Mouse (Mus musculus): ENCODE measurements around the gene Bmt2. TPM values are rescaled to one million over a fixed set of nuclear protein-coding genes. Genes with fewer than 3 reads are reported as not detected.
A peak's percentile ranks its signal among the peaks of the same experiment; 100 is the strongest.

Gene Bmt2
- polyA plus RNA-seq, 1 experiment from 2014 or later = 3.4 TPM

GRCm38 (mm10) chr6:13607621-13608493 is 69.9 kb downstream of the Bmt2 start, which contains the start of gene Tmem168:
Gene Tmem168, minus strand, starts transcription at chr6:13608100.
- peak; percentile 97 for ATAC-seq (ENCODE audit: low read depth)
- Histone ChIP-seq H3K9ac (ENCODE audit: low read depth, low read length) (peak within 1 kb of the TSS; percentile 85), H3K4me1 (ENCODE audit: control insufficient read depth, low read depth, low read length) (peaks cover 13% of the 10 kb centered on the region), H3K27me3 (ENCODE audit: control insufficient read depth, insufficient read depth, low read depth, low read length) (no peaks in the 10 kb centered on the region), H3K9me3 (replicated peaks; ENCODE audit: control insufficient read depth, low read length) (no peaks in the 10 kb centered on the region), H3K4me3 (ENCODE audit: low read depth, low read length) (peak within 1 kb of the TSS; percentile 79), H3K27ac (ENCODE audit: low read length) (peak within 1 kb of the TSS; percentile 87), H3K4me2 (ENCODE audit: low read depth, low read length) (peak within 1 kb of the TSS; percentile 73), H3K36me3 (ENCODE audit: control insufficient read depth, insufficient read depth) (peaks cover 3% of the 10 kb centered on the region)
- 3% methylated on average over 65 of the region's 71 CpGs for WGBS (ENCODE audit: insufficient replicate concordance)

- no peaks in the 10 kb centered on the region for H3K9me3 ChIP-seq (replicated peaks; ENCODE audit: control insufficient read depth, low read length)
- peak overlapping the region; percentile 85 for H3K9ac ChIP-seq (ENCODE audit: low read depth, low read length)
- peak overlapping the region; percentile 79 for H3K4me3 ChIP-seq (ENCODE audit: low read depth, low read length)
- H3K36me3 ChIP-seq (ENCODE audit: control insufficient read depth, insufficient read depth) = peaks cover 6% of the 10 kb centered on the region
- peak overlapping the region; percentile 73 for H3K4me2 ChIP-seq (ENCODE audit: low read depth, low read length)
- no peaks in the 10 kb centered on the region for H3K27me3 ChIP-seq (ENCODE audit: control insufficient read depth, insufficient read depth, low read depth, low read length)
- no peak for ATAC-seq (ENCODE audit: low read depth)
- peak overlapping the region; percentile 87 for H3K27ac ChIP-seq (ENCODE audit: low read length)
- H3K4me1 ChIP-seq (ENCODE audit: control insufficient read depth, low read depth, low read length) = peaks cover 13% of the 10 kb centered on the region
- WGBS (ENCODE audit: insufficient replicate concordance) = 15% methylated on average over 15 of the region's 15 CpGs
Observed at GRCm38 (mm10) chr6:13606921-13607620, 70.7 kb downstream of the Bmt2 start.

GRCm38 (mm10) chr6:13606394-13606793 is 71.4 kb downstream of the Bmt2 start:
- H3K4me1 ChIP-seq (ENCODE audit: control insufficient read depth, low read depth, low read length) = peaks cover 13% of the 10 kb centered on the region
- no peak overlapping the region for H3K9ac ChIP-seq (ENCODE audit: low read depth, low read length)
- no peaks in the 10 kb centered on the region for H3K9me3 ChIP-seq (replicated peaks; ENCODE audit: control insufficient read depth, low read length)
- peak overlapping the region; percentile 73 for H3K4me2 ChIP-seq (ENCODE audit: low read depth, low read length)
- WGBS (ENCODE audit: insufficient replicate concordance) = 52% methylated on average over 4 of the region's 4 CpGs
- H3K27ac ChIP-seq (ENCODE audit: low read length) = no peak overlapping the region; the same call in 1 of the 2 replicates
- ATAC-seq (ENCODE audit: low read depth) = no peak
- peaks cover 6% of the 10 kb centered on the region for H3K36me3 ChIP-seq (ENCODE audit: control insufficient read depth, insufficient read depth)
- H3K27me3 ChIP-seq (ENCODE audit: control insufficient read depth, insufficient read depth, low read depth, low read length) = no peaks in the 10 kb centered on the region
- H3K4me3 ChIP-seq (ENCODE audit: low read depth, low read length) = no peak overlapping the region

GRCm38 (mm10) chr6:13603134-13603533 is 74.6 kb downstream of the Bmt2 start:
- no peaks in the 10 kb centered on the region for H3K27me3 ChIP-seq (ENCODE audit: control insufficient read depth, insufficient read depth, low read depth, low read length)
- 70% methylated on average over 6 of the region's 6 CpGs for WGBS (ENCODE audit: insufficient replicate concordance)
- ATAC-seq (ENCODE audit: low read depth) = no peak

GRCm38 (mm10) chr6:13601587-13601986 is 76.2 kb downstream of the Bmt2 start:
- Histone ChIP-seq H3K4me1 (ENCODE audit: control insufficient read depth, low read depth, low read length) (peaks cover 4% of the 10 kb centered on the region), H3K9me3 (replicated peaks; ENCODE audit: control insufficient read depth, low read length) (no peaks in the 10 kb centered on the region), H3K36me3 (ENCODE audit: control insufficient read depth, insufficient read depth) (peaks cover 6% of the 10 kb centered on the region), H3K27ac (ENCODE audit: low read length) (no peak overlapping the region), H3K27me3 (ENCODE audit: control insufficient read depth, insufficient read depth, low read depth, low read length) (no peaks in the 10 kb centered on the region), H3K4me2 (ENCODE audit: low read depth, low read length) (no peak overlapping the region), H3K4me3 (ENCODE audit: low read depth, low read length) (no peak overlapping the region), H3K9ac (ENCODE audit: low read depth, low read length) (no peak overlapping the region)
- 0 out of 2 replicates have a peak, but pooled peaks have one; percentile 13 for ATAC-seq (ENCODE audit: low read depth)
- 35% methylated on average over 6 of the region's 6 CpGs for whole genome bisulfite sequencing (ENCODE audit: insufficient replicate concordance)

More at GRCm38 (mm10) chr6:13603134-13603533, 74.6 kb downstream of the Bmt2 start:
- Histone ChIP-seq H3K4me1 (ENCODE audit: control insufficient read depth, low read depth, low read length) (peaks cover 10% of the 10 kb centered on the region), H3K4me3 (ENCODE audit: low read depth, low read length) (no peak overlapping the region), H3K9ac (ENCODE audit: low read depth, low read length) (no peak overlapping the region), H3K27ac (ENCODE audit: low read length) (no peak overlapping the region), H3K36me3 (ENCODE audit: control insufficient read depth, insufficient read depth) (peaks cover 6% of the 10 kb centered on the region), H3K9me3 (replicated peaks; ENCODE audit: control insufficient read depth, low read length) (no peaks in the 10 kb centered on the region), H3K4me2 (ENCODE audit: low read depth, low read length) (no peak overlapping the region)

- Histone ChIP-seq H3K9ac (ENCODE audit: low read depth, low read length) (no peak overlapping the region), H3K9me3 (replicated peaks; ENCODE audit: control insufficient read depth, low read length) (no peaks in the 10 kb centered on the region), H3K27me3 (ENCODE audit: control insufficient read depth, insufficient read depth, low read depth, low read length) (no peaks in the 10 kb centered on the region), H3K4me2 (ENCODE audit: low read depth, low read length) (no peak overlapping the region), H3K4me3 (ENCODE audit: low read depth, low read length) (no peak overlapping the region), H3K36me3 (ENCODE audit: control insufficient read depth, insufficient read depth) (peaks cover 9% of the 10 kb centered on the region), H3K27ac (ENCODE audit: low read length) (no peak overlapping the region), H3K4me1 (ENCODE audit: control insufficient read depth, low read depth, low read length) (no peaks in the 10 kb centered on the region; the same call in 1 of the 2 replicates)
- WGBS (ENCODE audit: insufficient replicate concordance) = 74% methylated on average over 7 of the region's 7 CpGs
- no peak for ATAC-seq (ENCODE audit: low read depth)
Observed at GRCm38 (mm10) chr6:13598239-13598923, 79.4 kb downstream of the Bmt2 start.

- H3K27me3 ChIP-seq (ENCODE audit: control insufficient read depth, insufficient read depth, low read depth, low read length) = no peaks in the 10 kb centered on the region
- no peak overlapping the region for H3K4me2 ChIP-seq (ENCODE audit: low read depth, low read length)
- WGBS (ENCODE audit: insufficient replicate concordance) = 44% methylated on average over 4 of the region's 4 CpGs
- no peak overlapping the region for H3K9ac ChIP-seq (ENCODE audit: low read depth, low read length)
- H3K36me3 ChIP-seq (ENCODE audit: control insufficient read depth, insufficient read depth) = peaks cover 9% of the 10 kb centered on the region
- H3K9me3 ChIP-seq (replicated peaks; ENCODE audit: control insufficient read depth, low read length) = no peaks in the 10 kb centered on the region
- H3K4me3 ChIP-seq (ENCODE audit: low read depth, low read length) = no peak overlapping the region
- no peaks in the 10 kb centered on the region; the same call in 1 of the 2 replicates for H3K4me1 ChIP-seq (ENCODE audit: control insufficient read depth, low read depth, low read length)
- H3K27ac ChIP-seq (ENCODE audit: low read length) = no peak overlapping the region
- no peak for ATAC-seq (ENCODE audit: low read depth)
Observed at GRCm38 (mm10) chr6:13592729-13593345, 84.9 kb downstream of the Bmt2 start.

GRCm38 (mm10) chr6:13586560-13586959 is 91.2 kb downstream of the Bmt2 start:
- H3K4me1 ChIP-seq (ENCODE audit: control insufficient read depth, low read depth, low read length) = peaks cover 5% of the 10 kb centered on the region; the same call in 1 of the 2 replicates
- peak overlapping the region; percentile 47; the same call in 1 of the 2 replicates for H3K27ac ChIP-seq (ENCODE audit: low read length)
- peaks cover 11% of the 10 kb centered on the region for H3K36me3 ChIP-seq (ENCODE audit: control insufficient read depth, insufficient read depth)
- 26% methylated on average over 2 of the region's 2 CpGs for WGBS (ENCODE audit: insufficient replicate concordance)
- peak overlapping the region; percentile 28; the same call in 1 of the 2 replicates for H3K4me2 ChIP-seq (ENCODE audit: low read depth, low read length)
- no peak overlapping the region for H3K4me3 ChIP-seq (ENCODE audit: low read depth, low read length)
- H3K9ac ChIP-seq (ENCODE audit: low read depth, low read length) = no peak overlapping the region
- no peaks in the 10 kb centered on the region for H3K9me3 ChIP-seq (replicated peaks; ENCODE audit: control insufficient read depth, low read length)
- ATAC-seq (ENCODE audit: low read depth) = peak; percentile 87
- H3K27me3 ChIP-seq (ENCODE audit: control insufficient read depth, insufficient read depth, low read depth, low read length) = no peaks in the 10 kb centered on the region
